Mouse (Mus musculus) spleen, adult 2 months (tissue): ENCODE data around the gene Glis1. TPM values are rescaled to one million over a fixed set of nuclear protein-coding genes. Genes with fewer than 3 reads are reported as not detected.

ENCODE experiments used
- DNase-seq, 2 experiments: peaks; one replicate each; pipeline versions ENCODE4 v3.0.0 to v3.0.0-alpha.2; 2012 to 2021; ENCODE audit warnings: low spot score in 2 of 2, low read depth in 1 of 2
- H3K27ac ChIP-seq: fragments of 200-500 bp; 2 replicates; pipeline ENCODE4 v1.5.1; 2012; ENCODE audit warnings: low read length, inconsistent platforms; ENCODE audit not compliant: insufficient read depth
- H3K27me3 ChIP-seq: fragments of 200-500 bp; 2 replicates; pipeline ENCODE4 v1.6.1; 2012; ENCODE audit warnings: mild to moderate bottlenecking, moderate library complexity, low read length, inconsistent platforms; ENCODE audit not compliant: control insufficient read depth, insufficient read depth
- H3K36me3 ChIP-seq: fragments of 200-500 bp; 2 replicates; pipeline ENCODE4 v1.6.1; 2012; ENCODE audit warnings: mild to moderate bottlenecking, low read length, inconsistent platforms; ENCODE audit not compliant: control insufficient read depth, insufficient read depth
- H3K4me1 ChIP-seq: fragments of 200-500 bp; 2 replicates; pipeline ENCODE4 v1.6.1; 2011; ENCODE audit warnings: inconsistent platforms; ENCODE audit not compliant: control insufficient read depth, insufficient read depth, insufficient read length
- H3K4me3 ChIP-seq: fragments of 200-500 bp; 2 replicates; pipeline ENCODE4 v1.5.1; 2011; ENCODE audit warnings: mild to moderate bottlenecking, inconsistent platforms; ENCODE audit not compliant: insufficient read depth, insufficient read length; ENCODE audit errors: extremely low read depth
- CTCF ChIP-seq: fragments of 200-500 bp; IDR thresholded peaks from 2 replicates; pipeline ENCODE4 v1.5.1; 2011; ENCODE audit warnings: mild to moderate bottlenecking, inconsistent platforms; ENCODE audit not compliant: insufficient read depth, insufficient read length, insufficient replicate concordance; ENCODE audit errors: extremely low read depth
- POLR2A ChIP-seq: fragments of 200-500 bp; IDR thresholded peaks from 2 replicates; pipeline ENCODE4 v1.6.1; 2011; ENCODE audit warnings: low read depth, low read length, inconsistent platforms
- WGBS: fragments of 180-500 bp; shearing (Covaris S2); methylation state at CpG from one replicate; pipeline ENCODE4 v1.1.7; 2018; 5-methylcytosine and 5-hydroxymethylcytosine counted together
- polyA plus RNA-seq: library from polyadenylated mRNA; depleted of rRNA; stranded (reverse); fragments of >200 nt; gene quantifications from 2 replicates; pipeline ENCODE4 v1.2.3, GENCODE M21; 2012

The Glis1 gene
- polyA plus RNA-seq, 1 experiment = 0.55 TPM

GRCm38 (mm10) chr4:107436476-107436875, 2.1 kb downstream of the Glis1 start:
- no peak for DNase-seq
- no peak for TF ChIP-seq CTCF
- no peak for TF ChIP-seq POLR2A
- Histone ChIP-seq H3K4me1 (peaks cover 11% of the 10 kb centered on the region), H3K4me3 (no peak overlapping the region), H3K27ac (no peak overlapping the region), H3K36me3 (no peaks in the 10 kb centered on the region), H3K27me3 (peaks cover 19% of the 10 kb centered on the region)
- 91% methylated on average over 7 of the region's 7 CpGs for WGBS

- peaks cover 11% of the 10 kb centered on the region for H3K4me1 ChIP-seq
- WGBS = 93% methylated on average over 8 of the region's 8 CpGs
- H3K4me3 ChIP-seq = no peak overlapping the region
- H3K27me3 ChIP-seq = peaks cover 19% of the 10 kb centered on the region
- DNase-seq = no peak
- no peaks in the 10 kb centered on the region for H3K36me3 ChIP-seq
- TF ChIP-seq POLR2A = no peak
- no peak for TF ChIP-seq CTCF
- no peak overlapping the region for H3K27ac ChIP-seq
Measured at GRCm38 (mm10) chr4:107438741-107439140, 4.3 kb downstream of the Glis1 start.

GRCm38 (mm10) chr4:107440306-107440705, 5.9 kb downstream of the Glis1 start:
- H3K4me3 ChIP-seq = peak overlapping the region; percentile 16; the same call in 1 of the 2 replicates

GRCm38 (mm10) chr4:107442288-107442687, 7.9 kb downstream of the Glis1 start:
- WGBS = 87% methylated on average over 11 of the region's 11 CpGs
- no peak for TF ChIP-seq POLR2A
- no peak for TF ChIP-seq CTCF

More at GRCm38 (mm10) chr4:107440306-107440705, 5.9 kb downstream of the Glis1 start:
- peaks cover 3% of the 10 kb centered on the region; the same call in 1 of the 2 replicates for H3K4me1 ChIP-seq
- TF ChIP-seq POLR2A (no peak), CTCF (no peak)
- no peaks in the 10 kb centered on the region for H3K36me3 ChIP-seq
- 25% methylated on average over 13 of the region's 13 CpGs for WGBS
- no peak overlapping the region for H3K27ac ChIP-seq
- DNase-seq = no peak
- peaks cover 6% of the 10 kb centered on the region for H3K27me3 ChIP-seq

GRCm38 (mm10) chr4:107442891-107443483, 8.6 kb downstream of the Glis1 start:
- WGBS = 86% methylated on average over 16 of the region's 16 CpGs
- Histone ChIP-seq H3K36me3 (no peaks in the 10 kb centered on the region), H3K4me1 (no peaks in the 10 kb centered on the region), H3K27me3 (no peaks in the 10 kb centered on the region), H3K27ac (no peak overlapping the region), H3K4me3 (no peak overlapping the region)
- TF ChIP-seq CTCF = no peak
- TF ChIP-seq POLR2A = no peak
- DNase-seq = no peak

More at GRCm38 (mm10) chr4:107442288-107442687, 7.9 kb downstream of the Glis1 start:
- Histone ChIP-seq H3K27me3 (no peaks in the 10 kb centered on the region), H3K4me3 (no peak overlapping the region), H3K27ac (no peak overlapping the region), H3K36me3 (no peaks in the 10 kb centered on the region), H3K4me1 (no peaks in the 10 kb centered on the region)
- no peak for DNase-seq

- DNase-seq = no peak
- H3K27me3 ChIP-seq = no peaks in the 10 kb centered on the region
- no peaks in the 10 kb centered on the region for H3K4me1 ChIP-seq
- no peak overlapping the region for H3K27ac ChIP-seq
- TF ChIP-seq CTCF = no peak
- no peak for TF ChIP-seq POLR2A
- H3K4me3 ChIP-seq = no peak overlapping the region
- WGBS = 84% methylated on average over 11 of the region's 11 CpGs
- H3K36me3 ChIP-seq = no peaks in the 10 kb centered on the region
Measured at GRCm38 (mm10) chr4:107443621-107444020, 9.2 kb downstream of the Glis1 start.

GRCm38 (mm10) chr4:107448481-107448880, 14.1 kb downstream of the Glis1 start:
- no peaks in the 10 kb centered on the region for H3K27me3 ChIP-seq
- no peak overlapping the region for H3K27ac ChIP-seq
- H3K4me1 ChIP-seq = no peaks in the 10 kb centered on the region
- DNase-seq = no peak
- TF ChIP-seq CTCF = no peak
- no peak for TF ChIP-seq POLR2A
- H3K36me3 ChIP-seq = no peaks in the 10 kb centered on the region
- H3K4me3 ChIP-seq = no peak overlapping the region
- WGBS = 89% methylated on average over 6 of the region's 6 CpGs
